Mouse (Mus musculus): ENCODE measurements around the gene Acta1. TPM values are rescaled to one million over a fixed set of nuclear protein-coding genes. Genes with fewer than 3 reads are reported as not detected.

Gene Acta1
- 6.5 and 15,994 TPM in 2 replicates for polyA plus RNA-seq (2012; rRNA removed; ENCODE audit: low replicate concordance)

DNA sequence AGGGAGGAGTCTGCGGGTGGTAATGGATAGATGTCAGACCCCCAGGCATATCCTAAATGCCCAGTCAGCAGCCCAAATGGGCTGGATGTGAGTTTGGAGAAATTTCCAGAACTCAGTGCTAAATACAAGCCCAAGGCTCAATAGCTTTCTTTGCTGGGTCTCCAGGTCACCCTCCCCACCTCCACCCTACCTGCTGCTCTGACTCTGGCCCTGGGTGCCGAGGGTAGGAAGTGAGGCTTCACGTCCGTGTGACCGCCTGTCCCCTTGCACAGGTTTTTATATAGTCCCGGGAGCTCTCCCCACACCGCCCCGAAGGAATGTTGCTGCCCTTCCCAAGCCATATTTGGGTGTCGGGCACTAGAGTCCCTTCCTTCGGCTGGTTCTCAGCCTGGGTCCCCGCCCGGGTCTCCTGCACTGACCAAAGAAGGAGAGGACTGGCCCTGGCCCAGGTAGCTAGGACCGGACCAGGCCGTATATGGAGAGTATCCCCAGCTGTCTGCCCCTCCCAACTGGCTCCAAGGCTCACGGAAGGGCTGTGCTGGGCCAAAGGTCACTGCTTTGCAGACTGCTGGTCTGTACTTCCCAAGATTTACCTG is at the start of gene Acta1:
Gene Acta1, minus strand, starts transcription at position 250 of the 596 bp plus-strand sequence.

DNA sequence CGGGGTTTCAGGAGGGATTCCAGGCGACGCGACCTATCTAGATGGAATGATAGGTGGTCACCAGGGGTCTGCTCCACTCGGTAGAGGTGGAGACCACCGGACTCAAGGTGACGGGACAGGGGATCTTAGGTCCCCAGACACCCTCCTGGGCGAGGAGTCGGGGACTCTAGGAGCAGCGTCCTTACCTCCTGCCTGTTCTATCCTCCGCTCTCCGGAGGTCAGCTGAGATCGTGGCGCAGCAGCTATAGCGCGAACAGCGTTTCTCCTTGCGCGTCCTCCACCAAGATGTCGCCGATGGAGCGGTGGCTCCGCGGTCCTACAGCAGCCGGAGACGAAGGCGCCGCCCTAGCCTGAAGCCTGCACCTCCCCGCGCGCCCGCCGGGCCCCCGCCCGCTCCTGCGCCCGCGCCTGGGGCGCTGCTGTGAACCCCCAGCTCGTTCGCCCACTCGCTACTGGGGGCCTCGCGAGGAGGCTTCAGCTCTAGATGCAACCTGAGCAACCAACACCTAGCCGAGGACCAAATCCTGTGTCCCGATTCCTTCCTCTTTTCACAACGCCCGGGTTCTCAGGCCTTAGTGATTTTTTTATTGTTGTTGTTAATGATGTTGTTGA is 34.8 kb downstream of the Acta1 start, which contains the start of gene Ccsap:
Gene Ccsap, minus strand, starts transcription at position 562 of the 612 bp plus-strand sequence.

Other genes starting within 250 kb of the Acta1 start
- gene Rhou, start 240.8 kb downstream of the Acta1 start, polyA plus RNA-seq (2012; rRNA removed; ENCODE audit: low replicate concordance): 21.5 and 34.1 TPM in 2 replicates
- 12.7 and 16.3 TPM in 2 replicates for gene Rab4a, start 88.8 kb downstream of the Acta1 start, polyA plus RNA-seq (2012; rRNA removed; ENCODE audit: low replicate concordance)
- gene Ccsap, start 34.5 kb downstream of the Acta1 start, polyA plus RNA-seq (2012; rRNA removed; ENCODE audit: low replicate concordance): 0.68 and 1.9 TPM in 2 replicates
- gene Nup133, start 54.5 kb upstream of the Acta1 start, polyA plus RNA-seq (2012; rRNA removed; ENCODE audit: low replicate concordance): 8.8 and 11.3 TPM in 2 replicates
- gene Abcb10, start 88.4 kb upstream of the Acta1 start, polyA plus RNA-seq (2012; rRNA removed; ENCODE audit: low replicate concordance): 11.5 and 13.3 TPM in 2 replicates
- 30.2 and 35.6 TPM in 2 replicates for gene Taf5l, start 126.6 kb upstream of the Acta1 start, polyA plus RNA-seq (2012; rRNA removed; ENCODE audit: low replicate concordance)
- 3.5 and 6.3 TPM in 2 replicates for gene Urb2, start 126.8 kb upstream of the Acta1 start, polyA plus RNA-seq (2012; rRNA removed; ENCODE audit: low replicate concordance)